Mouse (Mus musculus) liver, postnatal 0 days (tissue): ENCODE measurements around the gene Atp2b2.

Experiments used
- CTCF ChIP-seq: sonication (generic); IDR thresholded peaks from 2 replicates; pipeline ENCODE4 v1.5.1; 2016; ENCODE audit warnings: antibody characterized with exemption, low read depth
- EP300 ChIP-seq: IDR thresholded peaks from 2 replicates; pipeline ENCODE4 v1.6.1; 2016; ENCODE audit warnings: antibody characterized with exemption, low read depth, mild to moderate bottlenecking

- TF ChIP-seq EP300 (no peak), CTCF (no peak)
These were observed 159.2 kb downstream of the Atp2b2 start for GRCm38 (mm10) chr6:113883225-113883624.
